Mouse (Mus musculus): ENCODE measurements at regions not wholly inside any gene's neighbourhood (a gene's known extent, or its start where the extent isn't known, plus 50 kb on each side); places are given as distances from the start of the nearest gene placed in this dataset.

GRCm38 (mm10) chr12:15388574-15388973 is 428.1 kb downstream of the Trib2 start:
- WGBS (ENCODE audit: insufficient replicate concordance) = 58% methylated on average over 1 of the region's 1 CpGs
- no peaks in the 10 kb centered on the region for H3K9me3 ChIP-seq (replicated peaks; ENCODE audit: control insufficient read depth, low read length)

DNA sequence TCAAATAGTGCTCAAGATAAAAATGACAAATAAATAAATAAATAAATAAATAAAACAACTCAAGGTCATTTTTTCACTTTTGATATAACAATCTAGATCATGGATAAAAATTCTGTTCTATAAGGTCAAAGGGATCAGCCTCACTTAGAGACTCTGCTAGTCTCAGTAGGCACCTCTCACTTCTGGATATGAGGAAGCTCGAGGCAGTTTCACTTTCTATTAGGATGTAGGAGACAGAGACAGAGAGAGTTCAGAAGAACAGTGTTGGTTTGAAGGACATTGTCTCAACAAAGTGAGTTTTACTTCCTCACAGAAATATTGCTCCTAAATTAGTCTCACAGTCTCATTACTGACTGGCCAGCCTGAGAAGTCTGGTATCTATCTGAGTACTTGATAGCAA is 458.9 kb downstream of the Trib2 start:
- Histone ChIP-seq H3K27me3 (ENCODE audit: control insufficient read depth, insufficient read depth, low read length) (no peaks in the 10 kb centered on the region), H3K9me3 (replicated peaks; ENCODE audit: control insufficient read depth, low read length) (no peaks in the 10 kb centered on the region), H3K4me2 (no peak overlapping the region), H3K4me3 (ENCODE audit: low read depth, low read length) (no peak overlapping the region), H3K36me3 (ENCODE audit: control insufficient read depth, insufficient read depth, low read length) (no peaks in the 10 kb centered on the region), H3K4me1 (ENCODE audit: control insufficient read depth, insufficient read depth, low read length) (no peaks in the 10 kb centered on the region), H3K9ac (ENCODE audit: low read depth, low read length) (no peak overlapping the region), H3K27ac (ENCODE audit: low read depth, low read length) (no peak overlapping the region)
- WGBS (ENCODE audit: insufficient replicate concordance) = 77% methylated on average over 1 of the region's 1 CpGs
- ATAC-seq (replicated peaks; ENCODE audit: insufficient number of reproducible peaks, low FRiP score, low TSS enrichment) = no peak

More at GRCm38 (mm10) chr12:15388574-15388973, 428.1 kb downstream of the Trib2 start:
- no peak for ATAC-seq (replicated peaks; ENCODE audit: insufficient number of reproducible peaks, low FRiP score, low TSS enrichment)
- no peak overlapping the region for H3K9ac ChIP-seq (ENCODE audit: low read depth, low read length)
- no peak overlapping the region for H3K27ac ChIP-seq (ENCODE audit: low read depth, low read length)
- H3K27me3 ChIP-seq (ENCODE audit: control insufficient read depth, insufficient read depth, low read length) = no peaks in the 10 kb centered on the region
- no peaks in the 10 kb centered on the region for H3K4me1 ChIP-seq (ENCODE audit: control insufficient read depth, insufficient read depth, low read length)
- H3K36me3 ChIP-seq (ENCODE audit: control insufficient read depth, insufficient read depth, low read length) = no peaks in the 10 kb centered on the region
- H3K4me2 ChIP-seq = no peak overlapping the region
- H3K4me3 ChIP-seq (ENCODE audit: low read depth, low read length) = no peak overlapping the region

- H3K36me3 ChIP-seq (ENCODE audit: control insufficient read depth, insufficient read depth, low read length) = no peaks in the 10 kb centered on the region
- 58% methylated on average over 5 of the region's 5 CpGs for WGBS (ENCODE audit: insufficient replicate concordance)
- H3K4me1 ChIP-seq (ENCODE audit: control insufficient read depth, insufficient read depth, low read length) = no peaks in the 10 kb centered on the region
- H3K4me3 ChIP-seq (ENCODE audit: low read depth, low read length) = no peak overlapping the region
- H3K27me3 ChIP-seq (ENCODE audit: control insufficient read depth, insufficient read depth, low read length) = no peaks in the 10 kb centered on the region
- H3K9me3 ChIP-seq (replicated peaks; ENCODE audit: control insufficient read depth, low read length) = no peaks in the 10 kb centered on the region
- no peak overlapping the region for H3K4me2 ChIP-seq
- H3K9ac ChIP-seq (ENCODE audit: low read depth, low read length) = no peak overlapping the region
- ATAC-seq (replicated peaks; ENCODE audit: insufficient number of reproducible peaks, low FRiP score, low TSS enrichment) = no peak
- no peak overlapping the region for H3K27ac ChIP-seq (ENCODE audit: low read depth, low read length)
These were observed 495.8 kb downstream of the Trib2 start for GRCm38 (mm10) chr12:15320697-15321449.

DNA sequence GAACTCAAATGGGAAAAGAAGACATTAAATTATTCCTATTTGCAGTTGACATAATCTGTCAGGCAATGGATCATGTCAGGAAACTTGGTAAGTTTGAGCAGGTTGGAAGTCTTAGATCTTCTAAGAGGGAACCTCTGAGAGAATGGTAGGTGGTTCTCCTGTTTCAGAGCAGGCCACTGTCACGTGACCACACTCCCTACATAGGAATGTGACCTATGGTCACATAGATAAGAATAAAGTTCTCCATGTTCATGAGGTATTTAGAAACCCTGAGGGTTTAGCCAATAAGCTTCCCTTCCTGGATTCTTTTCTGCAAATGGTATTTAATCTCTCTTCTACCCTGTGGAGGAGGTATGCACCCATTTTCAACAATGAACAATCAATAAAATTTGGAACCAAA is 497.1 kb downstream of the Trib2 start:
- H3K4me1 ChIP-seq (ENCODE audit: control insufficient read depth, insufficient read depth, low read length) = no peaks in the 10 kb centered on the region
- H3K9me3 ChIP-seq (replicated peaks; ENCODE audit: control insufficient read depth, low read length) = no peaks in the 10 kb centered on the region
- no peak overlapping the region for H3K9ac ChIP-seq (ENCODE audit: low read depth, low read length)
- no peaks in the 10 kb centered on the region for H3K27me3 ChIP-seq (ENCODE audit: control insufficient read depth, insufficient read depth, low read length)
- WGBS (ENCODE audit: insufficient replicate concordance) = 30% methylated on average over 1 of the region's 1 CpGs
- no peak overlapping the region for H3K27ac ChIP-seq (ENCODE audit: low read depth, low read length)
- no peak for ATAC-seq (replicated peaks; ENCODE audit: insufficient number of reproducible peaks, low FRiP score, low TSS enrichment)
- no peak overlapping the region for H3K4me2 ChIP-seq
- no peaks in the 10 kb centered on the region for H3K36me3 ChIP-seq (ENCODE audit: control insufficient read depth, insufficient read depth, low read length)
- H3K4me3 ChIP-seq (ENCODE audit: low read depth, low read length) = no peak overlapping the region

DNA sequence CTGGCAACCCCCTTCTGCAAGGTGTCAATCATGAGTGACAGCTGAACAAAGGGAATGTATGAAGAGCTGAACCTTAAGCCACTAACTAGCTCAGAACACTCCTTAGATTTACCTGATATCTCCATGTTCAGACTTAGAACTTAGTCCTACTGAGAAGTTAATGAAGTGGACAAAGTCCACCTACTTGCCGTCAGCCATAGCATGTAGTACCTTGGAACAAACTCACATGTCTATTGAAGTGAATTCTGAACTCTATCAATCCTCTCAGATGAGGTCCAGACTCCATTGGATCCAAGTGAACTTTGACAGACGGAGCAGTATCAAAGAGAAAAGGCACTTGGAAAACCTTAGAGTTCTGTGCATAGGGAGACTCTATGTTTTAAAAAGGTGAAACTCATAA is 521.8 kb downstream of the Trib2 start:
- no peak overlapping the region for H3K27ac ChIP-seq (ENCODE audit: low read depth, low read length)
- WGBS (ENCODE audit: insufficient replicate concordance) = 79% methylated on average over 2 of the region's 2 CpGs
- no peaks in the 10 kb centered on the region for H3K4me1 ChIP-seq (ENCODE audit: control insufficient read depth, insufficient read depth, low read length)
- no peak overlapping the region for H3K9ac ChIP-seq (ENCODE audit: low read depth, low read length)
- H3K4me2 ChIP-seq = no peak overlapping the region
- H3K9me3 ChIP-seq (replicated peaks; ENCODE audit: control insufficient read depth, low read length) = no peaks in the 10 kb centered on the region
- ATAC-seq (replicated peaks; ENCODE audit: insufficient number of reproducible peaks, low FRiP score, low TSS enrichment) = no peak
- H3K4me3 ChIP-seq (ENCODE audit: low read depth, low read length) = no peak overlapping the region
- H3K36me3 ChIP-seq (ENCODE audit: control insufficient read depth, insufficient read depth, low read length) = no peaks in the 10 kb centered on the region
- H3K27me3 ChIP-seq (ENCODE audit: control insufficient read depth, insufficient read depth, low read length) = no peaks in the 10 kb centered on the region

DNA sequence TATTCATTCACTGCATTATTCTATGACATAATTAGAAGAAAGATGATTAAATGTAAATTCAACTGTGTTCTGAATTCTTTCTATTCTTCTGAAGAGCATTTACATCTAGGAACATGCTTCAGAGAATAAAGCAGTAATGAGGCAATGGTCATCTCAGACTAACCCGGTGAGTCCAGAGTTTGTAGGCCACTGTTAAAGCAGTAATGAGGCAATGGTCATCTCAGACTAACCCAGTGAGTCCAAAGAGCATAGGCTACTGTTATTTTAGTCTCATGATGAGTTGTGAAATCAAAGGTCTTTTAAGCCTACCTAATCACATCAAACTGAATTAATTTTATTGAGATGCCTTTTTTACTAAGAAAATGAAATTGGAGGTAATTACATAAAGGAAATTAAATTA is 554.6 kb downstream of the Trib2 start:
- Histone ChIP-seq H3K9ac (ENCODE audit: low read depth, low read length) (no peak overlapping the region), H3K27me3 (ENCODE audit: control insufficient read depth, insufficient read depth, low read length) (no peaks in the 10 kb centered on the region), H3K4me1 (ENCODE audit: control insufficient read depth, insufficient read depth, low read length) (no peaks in the 10 kb centered on the region), H3K27ac (ENCODE audit: low read depth, low read length) (no peak overlapping the region), H3K9me3 (replicated peaks; ENCODE audit: control insufficient read depth, low read length) (no peaks in the 10 kb centered on the region), H3K4me3 (ENCODE audit: low read depth, low read length) (no peak overlapping the region), H3K4me2 (no peak overlapping the region), H3K36me3 (ENCODE audit: control insufficient read depth, insufficient read depth, low read length) (no peaks in the 10 kb centered on the region)
- ATAC-seq (replicated peaks; ENCODE audit: insufficient number of reproducible peaks, low FRiP score, low TSS enrichment) = no peak
- 84% methylated on average over 1 of the region's 1 CpGs for WGBS (ENCODE audit: insufficient replicate concordance)

DNA sequence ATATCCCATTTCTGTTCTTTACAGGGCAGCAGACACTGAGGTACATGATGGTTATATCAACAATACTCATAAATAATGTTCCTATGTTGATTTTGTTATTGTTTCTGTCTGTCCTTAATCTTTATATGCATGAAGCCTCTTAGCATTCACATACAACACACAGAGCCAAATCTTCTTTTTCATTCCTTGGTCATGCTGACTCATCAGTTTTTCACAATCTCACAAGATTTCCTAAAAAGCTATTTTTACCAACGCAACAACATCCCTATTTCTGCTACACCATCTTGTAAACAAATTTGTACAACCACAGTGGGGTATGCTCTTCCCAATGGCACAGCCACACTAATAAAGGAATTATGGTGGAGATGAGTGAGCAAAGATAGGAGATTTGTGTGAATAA is 555.1 kb downstream of the Trib2 start:
- Histone ChIP-seq H3K4me2 (no peak overlapping the region), H3K27me3 (ENCODE audit: control insufficient read depth, insufficient read depth, low read length) (no peaks in the 10 kb centered on the region), H3K9ac (ENCODE audit: low read depth, low read length) (no peak overlapping the region), H3K36me3 (ENCODE audit: control insufficient read depth, insufficient read depth, low read length) (no peaks in the 10 kb centered on the region), H3K9me3 (replicated peaks; ENCODE audit: control insufficient read depth, low read length) (no peaks in the 10 kb centered on the region), H3K4me1 (ENCODE audit: control insufficient read depth, insufficient read depth, low read length) (no peaks in the 10 kb centered on the region), H3K27ac (ENCODE audit: low read depth, low read length) (no peak overlapping the region), H3K4me3 (ENCODE audit: low read depth, low read length) (no peak overlapping the region)
- WGBS (ENCODE audit: insufficient replicate concordance) = 77% methylated on average over 1 of the region's 1 CpGs
- ATAC-seq (replicated peaks; ENCODE audit: insufficient number of reproducible peaks, low FRiP score, low TSS enrichment) = no peak

- Histone ChIP-seq H3K9ac (ENCODE audit: low read depth, low read length) (no peak overlapping the region), H3K27ac (ENCODE audit: low read depth, low read length) (no peak overlapping the region), H3K9me3 (replicated peaks; ENCODE audit: control insufficient read depth, low read length) (no peaks in the 10 kb centered on the region), H3K4me1 (ENCODE audit: control insufficient read depth, insufficient read depth, low read length) (no peaks in the 10 kb centered on the region), H3K27me3 (ENCODE audit: control insufficient read depth, insufficient read depth, low read length) (no peaks in the 10 kb centered on the region), H3K4me2 (no peak overlapping the region), H3K36me3 (ENCODE audit: control insufficient read depth, insufficient read depth, low read length) (no peaks in the 10 kb centered on the region), H3K4me3 (ENCODE audit: low read depth, low read length) (no peak overlapping the region)
- WGBS (ENCODE audit: insufficient replicate concordance) = 75% methylated on average over 2 of the region's 2 CpGs
- no peak for ATAC-seq (replicated peaks; ENCODE audit: insufficient number of reproducible peaks, low FRiP score, low TSS enrichment)
These were observed 555.8 kb downstream of the Trib2 start for GRCm38 (mm10) chr12:15260907-15261415.

DNA sequence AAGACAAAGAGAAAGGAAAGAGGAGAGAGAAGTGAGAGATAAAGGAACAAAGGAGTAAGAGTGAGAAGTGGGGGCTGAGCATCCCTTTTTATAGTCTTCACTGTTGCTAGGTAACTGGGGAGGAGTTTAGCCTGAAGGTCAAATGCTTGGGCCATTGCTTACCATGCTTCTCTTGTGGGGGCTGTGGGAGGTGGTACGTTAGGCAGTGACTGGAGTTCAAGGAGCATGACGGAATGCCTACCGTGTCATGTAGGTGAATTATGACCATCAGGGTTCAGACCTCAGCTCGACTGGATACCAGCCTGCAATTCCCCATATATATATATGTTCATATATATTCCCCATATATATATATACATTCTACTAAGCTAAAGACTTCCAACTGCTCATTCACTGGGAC is 571.8 kb downstream of the Trib2 start:
- H3K9me3 ChIP-seq (replicated peaks; ENCODE audit: control insufficient read depth, low read length) = no peaks in the 10 kb centered on the region
- H3K27ac ChIP-seq (ENCODE audit: low read depth, low read length) = no peak overlapping the region
- H3K27me3 ChIP-seq (ENCODE audit: control insufficient read depth, insufficient read depth, low read length) = no peaks in the 10 kb centered on the region
- H3K4me1 ChIP-seq (ENCODE audit: control insufficient read depth, insufficient read depth, low read length) = no peaks in the 10 kb centered on the region
- no peak for ATAC-seq (replicated peaks; ENCODE audit: insufficient number of reproducible peaks, low FRiP score, low TSS enrichment)
- 85% methylated on average over 4 of the region's 4 CpGs for WGBS (ENCODE audit: insufficient replicate concordance)
- H3K9ac ChIP-seq (ENCODE audit: low read depth, low read length) = no peak overlapping the region
- no peaks in the 10 kb centered on the region for H3K36me3 ChIP-seq (ENCODE audit: control insufficient read depth, insufficient read depth, low read length)
- H3K4me3 ChIP-seq (ENCODE audit: low read depth, low read length) = no peak overlapping the region
- no peak overlapping the region for H3K4me2 ChIP-seq
